Mouse (Mus musculus) adrenal gland, adult 2 months (tissue): ENCODE data around the gene Stard3. TPM values are rescaled to one million over a fixed set of nuclear protein-coding genes. Genes with fewer than 3 reads are reported as not detected.
A peak's percentile ranks its signal among the peaks of the same experiment; 100 is the strongest.

ENCODE experiments used
- DNase-seq: peaks from one replicate; pipeline ENCODE4 v3.0.0; 2021
- long read RNA-seq: library from polyadenylated mRNA; stranded (forward); transcript quantifications from one replicate; pipeline ENCODE4 v2.0.0, GENCODE M21; 2021
- polyA plus RNA-seq: library from polyadenylated mRNA; depleted of rRNA; stranded (reverse); fragments of >200 nt; gene quantifications from 2 replicates; pipeline ENCODE4 v1.2.3, GENCODE M21; 2012; rRNA removed
- total RNA-seq, 2 experiments: library from RNA; stranded (reverse); gene quantifications; 2 replicates each; pipeline ENCODE4 v1.2.3; 2021

Stard3 gene
- total RNA-seq (10 to 100 TPM; 20.8 to 23.5 TPM), polyA plus RNA-seq (65.3 and 67.8 TPM in 2 replicates)
- long read RNA-seq, transcript Stard3-201 (15 exons, 2,070 nt) = major isoform, 41 of 52 reads
- long read RNA-seq, partial matches to known transcripts = 3 of 52 reads
- long read RNA-seq, other reads (novel, unspliced or antisense) = 8 of 52 reads

GRCm38 (mm10) chr11:98358161-98359083, at the start of gene Stard3:
TSS of gene Stard3 (plus strand) at chr11:98358368.
- DNase-seq = peak; percentile 92

DNA sequence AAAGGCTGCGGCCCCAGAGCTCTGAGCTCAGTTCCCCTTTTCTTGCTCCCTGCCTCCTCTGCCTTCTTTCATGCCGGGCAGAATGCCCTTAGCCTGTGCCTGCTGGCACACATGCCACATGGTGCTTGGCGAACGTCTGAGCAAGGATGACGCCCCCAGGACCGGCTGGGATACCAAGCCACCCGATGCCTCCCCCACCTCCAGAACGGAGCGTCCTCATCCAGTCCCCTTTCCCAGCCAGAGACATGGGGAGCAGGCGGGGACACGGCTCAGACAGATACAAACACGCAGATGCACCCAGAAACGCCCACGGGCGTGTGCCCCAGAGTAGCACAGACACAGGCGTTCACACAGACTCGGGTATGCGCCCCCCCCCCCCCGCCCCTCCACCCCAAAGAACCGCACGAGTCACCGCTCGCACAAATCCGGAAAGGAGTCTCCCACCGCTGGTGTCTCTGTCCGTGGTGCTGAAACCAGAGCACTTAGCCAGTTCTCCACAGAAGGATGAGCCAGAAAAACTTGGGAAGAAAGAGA, 44.3 kb upstream of the Stard3 start:
- DNase-seq = peak; percentile 63

DNA sequence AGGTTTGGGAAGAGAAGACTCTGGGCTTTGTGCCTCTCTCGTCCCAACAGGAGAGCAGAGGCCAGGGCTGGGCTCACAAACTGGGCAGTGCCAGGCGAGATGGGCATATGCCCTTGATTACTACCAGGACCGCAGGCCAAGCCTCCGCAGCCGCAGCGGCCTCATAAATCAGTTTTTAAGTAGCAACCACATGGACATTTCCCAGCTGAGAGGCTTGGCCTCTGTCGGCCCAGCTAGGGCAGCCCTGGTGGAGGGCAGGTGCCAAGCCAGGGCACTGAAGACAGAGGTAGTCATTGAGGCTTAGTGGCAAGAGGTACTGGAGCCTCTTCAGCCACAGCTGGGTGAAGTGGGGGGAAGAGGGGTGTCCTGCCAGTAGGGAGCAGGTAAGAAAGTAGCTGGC, 40.7 kb upstream of the Stard3 start:
- no peak for DNase-seq

- no peak for DNase-seq
Observed at GRCm38 (mm10) chr11:98318421-98319116, 39.6 kb upstream of the Stard3 start.

DNA sequence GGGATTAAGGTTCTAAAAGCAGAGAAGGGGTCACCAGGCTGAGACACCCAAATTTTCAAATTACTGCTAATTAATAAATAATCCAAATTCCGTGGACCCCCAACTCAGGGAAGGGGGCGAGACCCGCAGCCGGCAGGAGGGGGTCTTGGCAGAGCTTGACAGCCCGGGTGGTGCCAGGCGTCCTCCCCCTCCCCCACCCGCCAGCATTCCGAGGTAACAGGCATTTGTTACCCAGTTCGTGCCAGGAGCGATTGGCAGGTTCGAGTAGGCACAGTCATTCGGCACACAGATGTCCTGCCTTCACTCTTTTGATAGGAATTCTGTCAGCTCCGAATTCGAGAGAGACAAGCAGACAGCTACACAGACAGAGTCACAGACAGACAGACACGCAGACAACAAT, 39.0 kb upstream of the Stard3 start:
- DNase-seq = no peak

DNA sequence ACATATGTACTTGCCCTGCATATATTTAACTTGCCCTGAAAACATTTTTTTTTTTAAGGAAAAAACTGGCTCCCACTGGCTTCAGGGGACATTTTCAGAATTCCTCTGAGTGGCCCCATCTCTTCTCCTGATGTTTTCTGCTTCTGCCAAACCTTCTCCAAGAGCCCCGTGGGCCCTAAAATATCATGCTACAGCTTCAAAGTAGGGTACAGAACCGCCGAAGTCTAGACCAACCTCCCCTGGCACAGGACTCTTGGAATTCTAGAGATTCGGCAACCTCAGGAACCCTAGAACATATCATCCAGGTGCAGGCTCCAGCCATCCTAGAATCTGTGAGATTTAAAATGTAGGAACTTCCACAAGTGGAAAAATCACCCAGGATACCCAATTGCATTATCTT, 38.6 kb upstream of the Stard3 start:
- no peak for DNase-seq

GRCm38 (mm10) chr11:98319944-98320343, 38.2 kb upstream of the Stard3 start:
- DNase-seq = no peak

GRCm38 (mm10) chr11:98320381-98320780, 37.8 kb upstream of the Stard3 start:
- DNase-seq = no peak

DNA sequence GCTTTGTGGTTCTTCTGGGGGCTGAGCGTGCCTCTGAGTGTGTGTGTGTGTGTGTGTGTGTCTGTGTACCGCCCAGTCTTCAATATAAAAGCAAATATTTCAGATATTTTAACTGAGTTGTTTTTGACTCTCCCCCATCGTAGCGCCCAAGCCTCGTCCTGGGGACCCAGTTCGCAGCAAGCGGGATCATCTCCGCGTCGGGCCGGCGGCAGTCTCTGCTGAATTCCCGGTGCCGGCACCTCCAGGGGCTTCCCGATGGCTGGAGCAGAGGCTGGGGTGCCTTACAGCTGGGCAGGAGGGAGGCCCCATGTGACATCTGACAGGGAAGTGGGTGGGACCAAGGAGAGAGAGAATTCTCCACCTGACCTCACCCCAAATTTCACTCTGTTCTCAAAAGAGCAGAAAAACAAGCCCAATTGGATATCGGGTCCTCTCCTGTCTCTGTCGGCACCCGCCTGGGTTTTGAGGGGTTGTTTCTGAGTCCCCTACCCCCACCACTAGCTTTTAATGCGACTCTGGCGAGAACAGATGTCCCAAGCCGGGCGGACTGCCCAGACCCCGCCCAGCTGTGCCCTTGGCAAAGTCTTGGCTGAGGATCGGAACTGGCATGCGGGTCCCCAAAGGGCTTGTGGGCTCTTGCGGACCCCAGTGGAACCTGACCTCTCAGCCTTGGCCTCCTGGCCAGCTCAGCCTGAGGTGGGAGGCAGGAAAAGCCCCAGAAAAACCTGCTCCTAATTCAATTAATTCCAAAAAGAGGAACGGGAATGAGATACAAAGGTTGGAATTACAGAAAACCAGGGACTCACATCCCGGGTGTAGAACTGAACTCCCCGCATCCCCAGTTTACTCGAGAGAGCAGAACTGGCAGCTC, 37.1 kb upstream of the Stard3 start:
- peak; percentile 29 for DNase-seq

GRCm38 (mm10) chr11:98321677-98322003, 36.5 kb upstream of the Stard3 start:
- no peak for DNase-seq

DNA sequence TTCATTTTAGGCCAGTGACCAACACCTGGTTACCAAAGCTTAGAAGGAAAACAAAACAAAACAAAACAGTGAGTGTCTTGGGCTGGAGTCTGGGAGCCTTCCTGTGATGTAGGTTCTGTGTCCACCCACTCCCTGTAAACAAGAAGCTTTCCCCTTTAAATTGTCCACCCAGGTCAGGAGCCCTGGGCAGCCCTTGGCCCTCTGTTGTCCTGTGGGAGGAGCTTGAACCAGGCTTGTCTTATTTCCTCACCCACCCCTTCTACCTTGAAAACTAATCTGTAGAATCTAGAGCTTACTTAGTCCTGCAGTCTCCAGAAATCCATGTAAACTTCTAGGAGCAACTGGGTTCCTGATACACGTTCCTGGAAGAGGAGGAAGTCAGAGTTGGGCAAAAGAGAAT, 36.0 kb upstream of the Stard3 start:
- DNase-seq = no peak

DNA sequence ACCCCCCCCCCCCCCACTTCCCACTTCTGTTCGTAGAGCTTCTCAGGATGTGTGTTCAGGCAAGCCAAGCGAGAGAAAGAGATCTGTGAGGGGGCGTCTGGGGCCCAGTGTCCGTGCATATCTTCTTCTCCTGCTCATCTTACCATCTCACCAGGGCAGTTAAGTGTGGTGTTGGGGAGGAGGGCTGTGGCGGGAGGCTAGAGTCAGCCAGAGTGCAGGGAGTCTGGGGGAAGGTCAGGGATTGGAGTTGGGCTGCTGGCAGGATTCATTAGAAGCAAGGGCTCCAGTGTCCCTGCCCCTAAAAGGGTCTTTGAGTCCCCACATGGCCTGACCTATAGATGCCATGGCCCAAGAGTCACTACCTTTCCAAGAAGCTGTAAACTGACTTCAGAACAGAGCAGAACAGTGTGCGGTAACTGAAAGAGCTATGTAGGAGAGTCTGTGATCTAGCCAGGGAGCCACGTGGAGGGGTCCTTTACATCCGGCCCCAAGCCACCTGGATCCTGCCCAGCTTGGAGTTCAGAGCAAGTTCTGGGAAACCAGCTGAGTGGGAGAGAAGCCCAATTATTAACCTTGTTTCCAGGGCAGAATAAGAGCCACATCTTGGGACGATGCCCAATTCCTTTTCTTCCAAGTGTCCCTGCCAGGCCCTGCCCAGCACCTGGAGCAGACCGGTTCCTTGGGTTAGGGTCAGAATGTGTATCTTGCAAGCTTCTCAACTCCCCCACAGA, 34.9 kb upstream of the Stard3 start:
- no peak for DNase-seq

GRCm38 (mm10) chr11:98323933-98324332, 34.2 kb upstream of the Stard3 start:
- peak; percentile 43 for DNase-seq

GRCm38 (mm10) chr11:98325191-98325820, 32.9 kb upstream of the Stard3 start:
- no peak for DNase-seq

DNA sequence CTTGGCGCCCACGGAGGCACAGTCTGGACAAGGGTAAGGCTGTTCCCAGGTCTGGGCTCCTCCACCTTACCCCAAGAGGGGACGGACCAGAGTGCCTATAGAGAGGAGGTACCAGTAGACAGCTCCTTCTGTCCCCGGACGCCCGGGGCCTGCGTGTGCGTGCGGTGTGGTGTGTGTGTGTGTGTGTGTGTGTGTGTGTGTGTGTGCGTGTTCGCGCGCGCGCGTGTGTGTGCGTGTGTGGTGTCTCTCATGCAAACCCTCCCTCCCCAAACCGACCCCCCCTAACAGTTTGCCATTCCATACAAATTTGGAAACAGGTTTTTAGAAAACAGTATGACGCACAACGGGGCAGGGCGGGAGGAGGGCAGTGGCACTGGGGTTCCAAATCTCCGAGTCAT, 32.3 kb upstream of the Stard3 start:
- no peak for DNase-seq

- DNase-seq = no peak
Observed at GRCm38 (mm10) chr11:98326741-98327135, 31.4 kb upstream of the Stard3 start.

DNA sequence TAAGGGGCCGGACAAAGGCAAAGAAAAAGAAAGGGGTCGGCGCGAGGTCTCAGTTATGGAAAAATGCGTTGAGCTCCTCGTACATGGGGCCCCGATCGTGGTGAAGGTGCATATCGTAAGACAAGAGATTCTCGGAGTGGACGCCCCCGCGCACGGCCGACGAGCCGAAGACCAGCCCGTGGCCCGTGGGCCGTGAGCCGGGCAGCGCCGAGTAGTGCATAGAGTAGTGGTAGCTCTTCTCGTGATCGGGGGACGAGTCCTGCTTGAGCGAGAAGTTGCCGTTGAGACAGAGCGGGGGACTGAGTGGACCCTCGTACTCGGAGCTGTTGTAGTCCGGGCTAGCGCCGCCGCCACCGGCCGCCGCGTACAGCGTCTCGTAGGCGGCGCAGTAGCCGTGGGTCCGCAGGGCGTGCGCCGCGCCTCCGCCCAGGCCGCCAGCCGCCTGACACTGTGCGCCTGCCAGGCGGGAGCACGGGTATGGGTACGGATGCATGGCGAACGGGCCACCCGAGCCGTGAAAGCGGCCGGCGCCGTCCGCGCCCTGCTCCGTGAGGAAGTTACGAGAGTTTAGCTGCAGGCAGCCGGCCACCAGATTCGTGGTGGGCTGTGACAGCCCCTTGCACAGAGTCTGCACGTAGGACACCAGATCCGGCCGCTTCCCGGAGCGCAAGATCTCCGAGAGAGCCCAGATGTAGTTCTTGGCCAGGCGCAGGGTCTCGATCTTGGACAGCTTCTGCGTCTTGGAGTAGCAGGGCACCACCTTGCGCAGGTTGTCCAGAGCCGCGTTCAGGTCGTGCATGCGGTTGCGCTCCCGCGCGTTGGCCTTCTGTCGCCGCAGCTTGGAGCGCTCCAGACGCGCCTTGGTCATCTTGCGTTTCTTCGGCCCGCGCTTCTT, 30.8 kb upstream of the Stard3 start:
- DNase-seq = peak; percentile 23

- DNase-seq = peak; percentile 23
Observed at GRCm38 (mm10) chr11:98328031-98328370, 30.2 kb upstream of the Stard3 start.

- peak; percentile 25 for DNase-seq
Observed at GRCm38 (mm10) chr11:98328371-98329069, 29.6 kb upstream of the Stard3 start.
